Mouse (Mus musculus): Measurements from ENCODE around the gene Lsg1.

GRCm38 (mm10) chr16:30570173-30570572 is 17.2 kb downstream of the Lsg1 start:
- TF ChIP-seq CTCF (IDR thresholded peaks at IDR 0.05; ENCODE audit: low read depth): peak; percentile 26; the same call in 1 of the 2 replicates
- TF ChIP-seq EP300 (optimal IDR thresholded peaks at IDR 0.05): no peak

Data from stomach, postnatal 0 days (tissue).